Mouse (Mus musculus) liver, adult 2 months (tissue): Measurements from ENCODE around the gene Usp31. TPM values are rescaled to one million over a fixed set of nuclear protein-coding genes. Genes with fewer than 3 reads are reported as not detected.

Experiments
- DNase-seq: peaks from one replicate; pipeline ENCODE4 v3.0.0-alpha.2; 2011; ENCODE audit warnings: low read depth, low spot score; ENCODE audit errors: extremely low read depth
- H3K27ac ChIP-seq: fragments of 200-500 bp; replicated peaks from 2 replicates; pipeline ENCODE4 v1.5.1; 2012; ENCODE audit warnings: low read depth, mild to moderate bottlenecking, control low read depth, inconsistent platforms, low read length; ENCODE audit not compliant: insufficient read depth
- H3K27me3 ChIP-seq: fragments of 200-500 bp; 2 replicates; pipeline ENCODE4 v1.6.1; 2012; ENCODE audit warnings: mild to moderate bottlenecking, moderate library complexity, low read length, inconsistent platforms; ENCODE audit not compliant: control insufficient read depth, insufficient read depth
- H3K36me3 ChIP-seq: fragments of 200-500 bp; 2 replicates; pipeline ENCODE4 v1.6.1; 2012; ENCODE audit warnings: low read length, inconsistent platforms; ENCODE audit not compliant: control insufficient read depth, insufficient read depth
- H3K4me1 ChIP-seq: fragments of 200-500 bp; 2 replicates; pipeline ENCODE4 v1.6.1; 2011; ENCODE audit warnings: low read length; ENCODE audit not compliant: control insufficient read depth, insufficient read depth
- H3K4me3 ChIP-seq: fragments of 200-500 bp; 2 replicates; pipeline ENCODE4 v1.5.1; 2011; ENCODE audit warnings: low read depth, mild to moderate bottlenecking, control low read depth, low read length, moderate library complexity; ENCODE audit not compliant: insufficient read depth
- H3K79me2 ChIP-seq: fragments of 200-500 bp; 2 replicates; pipeline ENCODE4 v1.6.1; 2012; ENCODE audit warnings: inconsistent platforms, mild to moderate bottlenecking, low read length, moderate library complexity; ENCODE audit not compliant: control insufficient read depth, insufficient read depth
- H3K9ac ChIP-seq: fragments of 200-500 bp; 2 replicates; pipeline ENCODE4 v1.6.1; 2012; ENCODE audit warnings: low read depth, mild to moderate bottlenecking, control low read depth, inconsistent platforms, low read length
- CTCF ChIP-seq: fragments of 200-500 bp; IDR thresholded peaks from 2 replicates; pipeline ENCODE4 v1.5.1; 2011; ENCODE audit warnings: low read depth, low read length, control low read depth
- POLR2A ChIP-seq: fragments of 200-500 bp; IDR thresholded peaks from 2 replicates; pipeline ENCODE4 v1.6.1; 2011; ENCODE audit warnings: low read length, control low read depth; ENCODE audit not compliant: insufficient read depth; ENCODE audit errors: extremely low read depth
- WGBS: fragments of 180-500 bp; shearing (Covaris S2); methylation state at CpG from one replicate; pipeline ENCODE4 v1.1.7; 2018; 5-methylcytosine and 5-hydroxymethylcytosine counted together
- polyA plus RNA-seq: library from polyadenylated mRNA; depleted of rRNA; stranded (reverse); fragments of >200 nt; gene quantifications from 2 replicates; pipeline ENCODE4 v1.2.3, GENCODE M21; 2012
- total RNA-seq: library from RNA; depleted of rRNA; stranded (reverse); fragments of >200 nt; gene quantifications from 2 replicates; pipeline ENCODE4 v1.2.3, GENCODE M21; 2014

The Usp31 gene
- total and polyA plus RNA-seq, 2 experiments: 1.4 to 5.7 TPM

GRCm38 (mm10) chr7:121700480-121700879 lies 6.6 kb downstream of the Usp31 start:
- 93% methylated on average over 3 of the region's 3 CpGs for WGBS
- no peak for TF ChIP-seq CTCF
- no peak overlapping the region for H3K27ac ChIP-seq

GRCm38 (mm10) chr7:121699218-121699617 lies 7.8 kb downstream of the Usp31 start:
- no peak for DNase-seq
- H3K4me3 ChIP-seq: no peak overlapping the region
- H3K36me3 ChIP-seq: no peaks in the 10 kb centered on the region
- H3K4me1 ChIP-seq: peaks cover 3% of the 10 kb centered on the region; the same call in 1 of the 2 replicates
- no peaks in the 10 kb centered on the region for H3K27me3 ChIP-seq
- H3K27ac ChIP-seq: no peak overlapping the region
- TF ChIP-seq CTCF: no peak
- no peak for TF ChIP-seq POLR2A
- H3K79me2 ChIP-seq: peaks cover 13% of the 10 kb centered on the region; the same call in 1 of the 2 replicates
- no peak overlapping the region for H3K9ac ChIP-seq

More at GRCm38 (mm10) chr7:121700480-121700879, 6.6 kb downstream of the Usp31 start:
- no peak for DNase-seq
- peaks cover 3% of the 10 kb centered on the region; the same call in 1 of the 2 replicates for H3K4me1 ChIP-seq
- H3K4me3 ChIP-seq: no peak overlapping the region
- no peaks in the 10 kb centered on the region for H3K27me3 ChIP-seq
- no peaks in the 10 kb centered on the region for H3K36me3 ChIP-seq
- H3K79me2 ChIP-seq: peaks cover 13% of the 10 kb centered on the region; the same call in 1 of the 2 replicates
- H3K9ac ChIP-seq: no peak overlapping the region

- Histone ChIP-seq H3K4me1 (peaks cover 3% of the 10 kb centered on the region; the same call in 1 of the 2 replicates), H3K36me3 (no peaks in the 10 kb centered on the region), H3K27ac (no peak overlapping the region), H3K27me3 (no peaks in the 10 kb centered on the region), H3K79me2 (peaks cover 7% of the 10 kb centered on the region; the same call in 1 of the 2 replicates), H3K9ac (no peak overlapping the region), H3K4me3 (no peak overlapping the region)
- WGBS: 71% methylated on average over 1 of the region's 1 CpGs
- DNase-seq: no peak
- TF ChIP-seq CTCF: no peak
- TF ChIP-seq POLR2A: no peak
Measured at GRCm38 (mm10) chr7:121697574-121697973, 9.5 kb downstream of the Usp31 start.

GRCm38 (mm10) chr7:121697170-121697569 lies 9.9 kb downstream of the Usp31 start:
- TF ChIP-seq POLR2A (no peak), CTCF (no peak)
- H3K27me3 ChIP-seq: no peaks in the 10 kb centered on the region
- peaks cover 3% of the 10 kb centered on the region; the same call in 1 of the 2 replicates for H3K4me1 ChIP-seq
- peaks cover 7% of the 10 kb centered on the region; the same call in 1 of the 2 replicates for H3K79me2 ChIP-seq
- H3K36me3 ChIP-seq: no peaks in the 10 kb centered on the region
- DNase-seq: no peak
- no peak overlapping the region for H3K27ac ChIP-seq
- no peak overlapping the region for H3K4me3 ChIP-seq
- no peak overlapping the region for H3K9ac ChIP-seq

- DNase-seq: no peak
Measured at GRCm38 (mm10) chr7:121691803-121692202, 15.2 kb downstream of the Usp31 start.

GRCm38 (mm10) chr7:121689338-121689737 lies 17.7 kb downstream of the Usp31 start:
- peaks cover 2% of the 10 kb centered on the region; the same call in 1 of the 2 replicates for H3K79me2 ChIP-seq
- H3K9ac ChIP-seq: no peak overlapping the region
- no peak overlapping the region for H3K4me3 ChIP-seq
- H3K4me1 ChIP-seq: peaks cover 2% of the 10 kb centered on the region; the same call in 1 of the 2 replicates
- no peaks in the 10 kb centered on the region for H3K36me3 ChIP-seq
- no peak for DNase-seq
- no peak overlapping the region for H3K27ac ChIP-seq
- no peaks in the 10 kb centered on the region for H3K27me3 ChIP-seq
- no peak for TF ChIP-seq POLR2A
- no peak for TF ChIP-seq CTCF

More at GRCm38 (mm10) chr7:121691803-121692202, 15.2 kb downstream of the Usp31 start:
- no peaks in the 10 kb centered on the region for H3K27me3 ChIP-seq
- no peak overlapping the region for H3K27ac ChIP-seq
- H3K36me3 ChIP-seq: no peaks in the 10 kb centered on the region
- no peaks in the 10 kb centered on the region for H3K4me1 ChIP-seq
- no peak for TF ChIP-seq CTCF
- TF ChIP-seq POLR2A: no peak
- no peak overlapping the region for H3K9ac ChIP-seq
- no peak overlapping the region for H3K4me3 ChIP-seq
- 88% methylated on average over 2 of the region's 2 CpGs for WGBS
- H3K79me2 ChIP-seq: peaks cover 2% of the 10 kb centered on the region; the same call in 1 of the 2 replicates
